Mouse (Mus musculus) megakaryocyte, embryonic 14.5 days (primary cell): Measurements from ENCODE around the gene Bbc3.

Source experiments
- FLI1 ChIP-seq: IDR thresholded peaks from 2 replicates; pipeline ENCODE4 v1.6.1; 2012; ENCODE audit warnings: low read length, inconsistent platforms, mixed read lengths
- GATA1 ChIP-seq: IDR thresholded peaks from 3 replicates; pipeline ENCODE4 v1.6.1; 2012; ENCODE audit warnings: mixed read lengths, low read length, inconsistent platforms, borderline replicate concordance

DNA sequence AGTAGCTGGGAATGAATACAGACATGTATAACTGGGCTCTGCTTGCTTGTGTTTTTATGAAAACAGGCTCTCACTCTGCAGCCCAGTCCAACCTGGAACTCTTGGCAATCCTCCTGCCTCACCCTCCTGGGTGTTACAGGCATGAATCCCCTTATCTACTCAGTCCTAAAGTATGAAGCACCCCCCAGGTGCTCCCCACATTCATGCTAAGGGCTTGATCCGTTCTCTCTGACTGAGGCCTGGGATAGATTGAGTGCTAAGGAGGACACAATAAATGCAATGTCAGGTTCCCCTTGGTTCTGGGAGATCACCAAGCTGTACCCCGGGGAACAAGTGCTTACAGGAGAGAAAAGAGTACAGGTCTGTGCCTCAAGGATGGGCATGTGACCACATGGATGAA lies 10.6 kb upstream of the Bbc3 start:
- TF ChIP-seq GATA1 (no peak), FLI1 (no peak)
